Mouse (Mus musculus) right cerebral cortex, postnatal 14 days (tissue): ENCODE measurements around the gene Gxylt2.

Experiments used
- DNase-seq: peaks from one replicate; pipeline ENCODE4 v3.0.0; 2022

The Gxylt2 gene

DNA sequence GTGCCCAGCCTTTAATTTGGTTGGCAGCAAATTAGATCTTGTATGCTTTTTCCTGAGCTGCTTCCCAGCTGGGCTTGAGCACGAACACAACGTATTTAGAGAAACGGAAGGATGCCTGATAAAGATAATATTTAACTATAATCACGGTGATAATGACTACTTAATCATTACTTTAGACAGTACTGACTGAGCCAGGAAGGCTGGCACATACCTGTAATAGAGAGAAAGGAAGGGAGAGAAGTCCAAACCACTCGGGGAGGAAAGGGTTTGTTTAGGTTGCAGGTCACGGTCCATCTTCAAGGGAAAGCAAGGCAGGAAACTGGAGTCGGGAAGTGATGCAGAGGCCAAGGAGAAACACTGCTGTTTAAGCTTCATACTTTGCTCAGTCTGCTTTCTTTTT, 11.6 kb downstream of the Gxylt2 start:
- DNase-seq, result no peak

DNA sequence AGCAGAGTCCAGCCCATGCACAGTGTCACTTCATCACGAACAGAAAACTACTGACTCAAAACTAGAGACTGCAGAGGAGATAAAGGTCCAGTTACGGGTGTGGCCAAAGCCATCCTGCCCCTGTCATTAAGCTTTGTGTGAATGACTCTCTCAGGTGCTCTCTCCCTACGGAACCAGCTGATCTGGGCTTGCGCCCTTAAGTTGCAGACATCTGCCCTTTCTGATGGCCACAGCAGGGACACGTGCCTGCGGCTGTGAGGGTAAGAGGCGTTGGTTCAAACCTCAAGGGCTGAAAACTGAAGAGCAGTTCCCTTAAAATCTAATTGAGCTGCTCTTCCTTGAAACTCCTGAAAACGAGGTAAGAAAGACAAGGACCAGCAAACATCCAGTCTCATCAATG, 12.3 kb downstream of the Gxylt2 start:
- DNase-seq, result no peak

DNA sequence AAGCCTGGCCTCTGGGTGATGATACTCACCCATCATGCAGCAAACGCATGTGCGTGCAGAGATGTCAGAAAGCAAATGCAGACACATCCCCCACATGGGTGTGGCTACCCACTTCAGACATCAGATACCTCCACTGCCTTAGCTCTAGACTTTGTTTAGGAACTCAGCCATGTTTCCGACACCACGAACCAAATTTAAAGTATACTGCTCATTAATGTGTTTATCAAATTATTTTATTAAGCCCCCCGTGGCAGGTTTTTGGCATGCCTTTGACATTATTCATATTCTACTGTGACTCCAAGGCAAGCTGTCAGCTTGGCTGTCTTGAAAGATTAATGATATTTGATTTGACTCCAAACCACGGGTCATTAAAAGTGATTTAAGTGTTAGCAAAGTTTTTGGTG, 15.6 kb downstream of the Gxylt2 start:
- no peak for DNase-seq

DNA sequence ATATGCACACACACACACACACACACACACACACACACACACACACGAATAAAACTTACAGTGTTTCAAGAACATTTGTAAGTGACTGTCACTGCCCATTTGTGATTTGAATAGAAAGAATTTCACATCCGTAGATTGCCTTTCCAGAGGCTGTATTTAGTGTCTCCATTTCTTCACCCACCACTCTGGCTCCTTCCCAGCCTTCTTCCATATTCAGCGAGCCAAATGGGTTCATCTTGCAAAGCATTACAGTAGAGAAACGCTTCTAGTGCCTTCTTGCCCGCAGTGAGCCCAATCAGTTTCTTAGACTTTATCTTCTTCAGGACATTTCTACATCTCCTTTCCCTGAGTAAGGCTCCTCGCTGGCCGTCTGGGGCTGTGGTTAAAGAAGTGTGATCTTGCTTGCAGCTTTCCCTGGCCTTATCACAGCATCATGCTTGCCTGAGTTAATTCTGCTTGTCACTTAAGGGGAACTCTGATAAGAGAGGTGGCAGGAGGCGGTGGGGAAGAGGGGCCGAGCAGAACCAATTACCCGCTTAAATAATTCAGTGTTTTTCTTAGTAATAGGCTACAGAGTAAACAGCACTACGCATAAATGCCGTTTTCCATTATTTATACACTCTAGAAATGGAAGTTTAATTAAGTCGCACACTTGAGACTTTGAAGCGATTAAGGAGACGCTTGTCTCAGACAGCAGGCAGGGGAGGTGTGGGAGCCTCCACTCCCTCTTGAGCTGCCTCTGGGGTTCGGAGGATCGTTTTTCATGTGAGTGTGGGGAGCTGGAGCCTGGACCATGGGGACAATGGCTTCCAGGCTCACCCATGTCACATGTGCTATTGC, 16.6 kb downstream of the Gxylt2 start:
- DNase-seq, result no peak

DNA sequence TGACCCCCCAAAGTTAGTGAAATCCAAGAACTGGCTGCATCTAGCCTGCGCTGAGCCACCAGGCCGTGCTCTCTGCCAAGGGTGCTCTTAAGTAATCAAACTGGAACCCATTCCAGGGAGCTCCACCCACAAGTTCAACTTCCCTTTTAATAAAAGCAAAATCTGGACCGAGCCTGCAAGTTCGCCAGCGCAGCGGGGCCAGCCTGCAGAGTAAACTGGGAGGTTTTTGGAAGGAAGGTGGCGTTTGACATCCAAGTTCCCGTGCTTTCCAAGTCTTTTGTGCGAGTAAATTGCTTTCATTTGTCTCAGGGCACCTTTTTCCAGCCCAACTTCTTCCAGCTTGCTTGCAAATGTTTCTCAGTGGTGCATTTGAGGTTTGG, 27.5 kb downstream of the Gxylt2 start:
- no peak for DNase-seq

DNA sequence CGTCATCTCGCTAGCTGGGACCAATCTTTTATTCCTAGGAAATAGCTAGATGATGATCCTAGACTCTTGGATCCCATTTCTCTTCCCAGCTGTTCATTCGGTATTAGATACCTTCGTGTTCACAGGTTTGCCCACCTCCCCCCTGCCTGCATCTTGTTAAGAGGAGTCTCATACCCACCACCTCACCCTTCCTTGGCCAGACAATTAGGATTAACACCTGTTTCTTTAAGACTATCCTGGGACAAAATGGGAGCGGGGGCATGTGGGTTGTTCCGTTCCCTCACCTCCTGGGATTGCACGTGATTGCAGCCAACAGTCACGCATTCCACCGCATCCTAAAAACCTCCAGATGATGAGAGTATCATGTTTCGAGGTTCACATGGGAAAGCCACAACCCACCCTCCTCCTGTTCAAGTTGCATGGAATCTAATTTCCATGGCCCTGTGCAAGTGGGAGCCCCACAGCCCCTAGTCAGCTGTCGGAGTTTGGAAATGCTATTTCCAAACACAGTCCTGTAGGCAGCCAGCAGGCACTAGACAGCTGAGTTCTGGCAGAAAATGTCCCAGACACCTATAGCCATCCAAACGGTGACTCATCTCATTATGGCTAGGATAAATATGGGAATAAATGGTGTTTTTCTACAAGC, 28.0 kb downstream of the Gxylt2 start:
- DNase-seq, result peak; percentile 17

DNA sequence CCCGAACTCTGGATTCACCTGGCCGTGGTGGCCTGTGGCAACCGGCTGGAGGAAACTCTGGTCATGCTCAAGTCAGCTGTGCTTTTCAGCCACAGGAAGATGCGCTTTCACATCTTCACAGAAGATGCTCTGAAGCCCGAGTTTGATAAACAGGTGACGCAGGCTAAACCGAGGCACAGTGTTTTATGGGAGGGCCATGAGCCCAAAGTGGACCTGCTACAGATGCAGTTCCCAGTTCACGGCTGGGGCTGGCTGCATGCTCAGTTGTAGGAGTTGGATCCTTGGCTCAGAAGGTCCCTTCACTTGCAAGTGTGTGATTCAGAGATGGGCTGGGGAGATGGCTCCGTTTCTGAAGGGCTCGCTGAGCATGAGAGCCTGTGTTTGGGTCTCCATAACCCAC, 28.7 kb downstream of the Gxylt2 start:
- DNase-seq, result no peak

DNA sequence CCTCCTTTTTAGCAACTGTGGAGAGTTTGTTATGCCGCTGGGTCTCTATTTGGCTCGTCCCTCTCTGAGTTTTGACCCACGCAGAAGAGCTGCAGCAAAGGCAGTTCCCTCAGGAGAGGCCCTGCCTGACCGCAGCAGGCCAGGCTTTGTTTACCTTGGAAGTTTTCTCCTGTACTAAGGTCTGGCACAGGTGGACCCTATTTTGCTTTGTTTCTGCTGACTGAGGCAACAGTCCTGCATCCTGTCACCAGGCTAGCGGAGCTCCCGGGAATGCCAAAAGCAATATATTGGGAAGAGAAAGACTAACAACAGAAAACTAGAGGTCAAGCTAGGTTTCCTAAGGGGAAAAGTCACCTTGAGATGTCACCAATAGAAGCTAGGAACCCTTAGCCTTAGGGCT, 29.8 kb downstream of the Gxylt2 start:
- no peak for DNase-seq

DNA sequence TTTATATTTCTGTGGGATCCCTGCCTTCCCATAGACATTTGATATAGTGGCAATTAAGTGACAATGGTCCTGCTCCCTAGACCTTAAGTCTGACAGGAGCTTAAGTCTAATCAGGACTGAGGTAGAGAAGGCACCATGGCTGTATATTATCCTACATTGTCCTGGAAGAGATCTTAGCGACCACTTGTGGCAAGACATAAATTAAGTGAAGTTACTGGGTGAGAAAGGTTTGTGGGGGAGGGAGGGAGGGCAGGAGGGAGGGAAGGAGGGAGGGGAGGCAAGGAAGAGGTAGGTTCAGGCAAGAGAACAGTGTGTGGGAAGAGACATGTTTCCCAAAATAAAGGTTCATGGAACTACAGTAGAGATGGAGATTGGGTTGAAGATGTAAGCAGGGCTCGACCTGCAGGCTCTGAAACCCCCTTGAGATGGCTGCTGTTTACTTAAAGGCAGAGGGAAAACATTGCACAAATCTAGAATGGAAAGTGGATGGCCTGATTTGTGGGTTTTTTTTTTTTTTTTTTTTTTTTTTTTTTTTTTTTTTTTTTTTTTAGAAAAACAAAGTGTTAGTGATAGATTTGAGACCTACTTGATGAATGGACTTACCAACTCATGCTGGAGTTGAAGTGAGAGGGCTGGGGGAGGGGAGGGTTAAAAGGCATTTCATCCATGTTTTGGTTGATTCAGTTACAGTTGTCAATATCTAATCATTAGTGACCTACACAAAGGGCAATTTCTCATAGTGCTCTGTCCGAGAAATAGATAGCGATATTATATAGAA, 54.1 kb downstream of the Gxylt2 start:
- no peak for DNase-seq

DNA sequence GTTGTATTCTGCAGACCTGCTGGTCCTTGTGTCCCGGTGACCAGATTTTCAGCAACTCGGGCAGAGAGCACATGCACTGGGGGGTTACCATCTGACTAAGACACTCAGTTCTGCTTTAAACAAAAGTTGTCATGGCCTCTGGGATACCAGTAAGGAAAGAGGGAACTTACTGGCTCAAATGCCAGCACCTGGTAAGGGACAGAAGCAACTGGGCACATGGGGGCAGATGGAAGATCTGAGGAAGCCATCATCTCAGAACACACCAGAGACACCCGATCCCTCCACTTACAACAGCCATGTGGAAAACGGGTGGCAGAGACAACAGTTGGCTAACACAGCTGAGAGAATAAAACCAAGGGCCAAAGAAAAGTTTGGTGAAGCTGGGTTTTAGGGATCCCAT, 63.2 kb downstream of the Gxylt2 start:
- no peak for DNase-seq

DNA sequence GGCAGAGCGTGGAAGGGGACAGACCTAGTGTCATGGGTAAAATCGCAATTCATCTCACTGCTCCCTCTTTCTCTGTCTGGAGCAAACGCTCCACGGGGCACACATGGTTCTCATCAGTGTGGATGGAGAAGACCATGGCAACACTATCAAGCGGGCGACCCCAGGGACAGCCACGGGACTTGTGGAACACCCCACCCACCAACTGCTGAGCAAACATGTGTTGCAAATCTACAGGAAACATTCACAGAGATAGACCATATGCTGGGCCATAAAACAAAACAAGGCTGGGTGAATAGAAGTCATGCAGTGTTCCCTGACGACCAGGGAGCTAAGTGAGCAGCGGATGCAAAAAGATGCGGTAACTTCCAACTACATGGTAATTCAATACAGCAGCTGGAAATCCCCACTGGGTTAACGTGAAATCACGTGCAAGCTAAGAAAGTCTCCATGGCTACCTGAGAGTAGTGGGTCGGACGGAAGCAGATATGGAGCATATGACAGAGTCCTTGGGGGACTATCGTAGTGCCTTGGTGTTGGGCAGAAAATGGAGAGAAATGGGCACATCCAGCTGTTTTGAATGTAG, 71.5 kb downstream of the Gxylt2 start:
- no peak for DNase-seq

DNA sequence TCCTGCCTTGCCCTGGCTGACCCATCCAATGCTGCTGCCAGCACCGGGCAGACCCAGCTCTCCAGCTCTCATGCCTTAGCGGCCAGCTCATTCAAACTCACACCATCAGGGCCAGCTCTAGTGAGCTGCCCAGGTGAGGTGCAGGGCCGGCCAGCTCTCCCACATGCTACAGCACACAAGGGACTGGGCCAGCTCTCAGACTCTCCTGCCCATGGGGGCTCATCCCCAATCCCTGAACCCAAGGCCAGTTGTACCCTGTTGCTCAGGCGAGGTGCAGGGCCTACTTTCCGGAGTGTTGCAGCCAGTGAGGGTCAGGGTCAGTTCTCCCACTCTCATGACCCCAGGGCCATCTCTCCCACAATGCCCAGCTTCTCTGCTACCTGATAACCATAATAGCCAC, 74.1 kb downstream of the Gxylt2 start:
- DNase-seq, result no peak

DNA sequence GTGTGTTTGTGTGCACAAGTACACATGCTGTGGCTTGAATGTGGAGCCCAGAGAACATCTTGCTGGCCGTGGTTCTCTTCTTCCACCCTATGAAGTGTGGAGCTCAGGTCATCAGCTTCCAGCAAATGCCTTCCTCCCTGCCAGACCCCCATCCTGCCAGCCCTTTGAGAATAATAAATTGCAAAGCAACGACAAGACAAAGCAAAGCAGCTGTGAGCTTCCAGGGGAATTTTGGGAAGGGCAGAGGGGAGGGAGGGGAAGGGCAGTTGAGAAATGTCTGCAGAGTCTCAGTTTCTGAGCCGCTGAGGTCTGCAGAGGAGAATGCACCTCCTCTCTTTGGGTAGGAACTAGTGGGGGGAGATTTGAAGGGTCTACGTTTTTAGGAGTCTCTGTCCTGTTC, 75.9 kb downstream of the Gxylt2 start:
- DNase-seq, result no peak

DNA sequence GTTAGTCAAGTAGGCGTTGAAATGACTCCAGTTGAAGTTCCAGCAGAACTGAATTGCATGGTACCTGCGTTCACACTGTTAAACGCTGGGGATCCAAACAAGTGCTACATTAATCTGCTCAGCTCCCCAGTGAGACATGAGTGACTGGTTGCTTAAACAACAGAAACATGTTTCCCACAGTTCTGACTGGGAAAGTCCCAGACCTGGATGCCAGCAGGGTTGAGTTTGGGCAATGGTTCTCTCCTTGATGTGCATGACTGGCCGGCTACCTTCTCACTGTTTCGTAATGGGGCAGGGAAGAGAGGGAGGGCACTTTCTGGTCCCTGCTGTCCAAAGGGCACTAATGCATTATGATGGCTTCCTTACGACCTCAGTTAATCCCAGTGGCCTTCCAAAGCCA, 77.1 kb downstream of the Gxylt2 start:
- no peak for DNase-seq

DNA sequence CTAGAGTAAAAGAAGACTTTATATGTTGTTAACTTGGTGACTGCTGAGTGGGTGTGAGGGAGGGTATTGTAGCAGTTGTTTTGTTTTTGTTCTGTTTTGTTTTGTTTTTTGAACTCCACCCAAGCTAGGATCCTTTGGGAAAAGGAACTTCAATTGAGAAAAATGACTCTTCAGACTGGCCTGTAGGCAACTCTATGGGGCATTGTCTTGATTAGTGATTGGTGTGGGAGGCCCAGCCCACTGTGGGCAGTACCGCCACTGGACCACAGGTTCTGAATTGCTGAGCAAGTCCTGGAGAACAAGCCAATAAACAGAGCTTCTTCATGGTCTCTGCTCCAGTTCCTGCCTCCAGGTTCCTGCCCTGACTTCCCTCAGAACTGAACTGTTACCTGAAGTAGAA, 83.2 kb downstream of the Gxylt2 start:
- DNase-seq, result no peak

DNA sequence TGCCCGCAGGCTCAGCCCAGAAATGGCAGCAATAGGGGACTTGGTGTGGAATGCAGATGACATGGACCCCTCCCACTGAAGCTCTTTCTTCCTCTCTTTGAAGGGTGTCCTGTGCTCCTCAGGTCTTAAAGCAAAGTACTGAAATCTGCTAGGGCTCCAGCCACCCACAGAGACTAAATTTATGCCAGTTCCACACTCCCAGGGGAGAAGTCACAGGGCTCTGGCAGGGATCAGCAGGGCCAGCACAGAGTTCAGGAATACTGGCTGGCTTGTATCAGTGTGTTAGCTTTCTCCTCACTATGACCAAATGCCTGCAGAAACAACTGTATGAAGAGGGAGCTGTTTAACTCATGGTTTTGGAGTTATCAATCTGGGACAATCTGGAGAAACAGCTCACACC, 84.6 kb downstream of the Gxylt2 start:
- no peak for DNase-seq

DNA sequence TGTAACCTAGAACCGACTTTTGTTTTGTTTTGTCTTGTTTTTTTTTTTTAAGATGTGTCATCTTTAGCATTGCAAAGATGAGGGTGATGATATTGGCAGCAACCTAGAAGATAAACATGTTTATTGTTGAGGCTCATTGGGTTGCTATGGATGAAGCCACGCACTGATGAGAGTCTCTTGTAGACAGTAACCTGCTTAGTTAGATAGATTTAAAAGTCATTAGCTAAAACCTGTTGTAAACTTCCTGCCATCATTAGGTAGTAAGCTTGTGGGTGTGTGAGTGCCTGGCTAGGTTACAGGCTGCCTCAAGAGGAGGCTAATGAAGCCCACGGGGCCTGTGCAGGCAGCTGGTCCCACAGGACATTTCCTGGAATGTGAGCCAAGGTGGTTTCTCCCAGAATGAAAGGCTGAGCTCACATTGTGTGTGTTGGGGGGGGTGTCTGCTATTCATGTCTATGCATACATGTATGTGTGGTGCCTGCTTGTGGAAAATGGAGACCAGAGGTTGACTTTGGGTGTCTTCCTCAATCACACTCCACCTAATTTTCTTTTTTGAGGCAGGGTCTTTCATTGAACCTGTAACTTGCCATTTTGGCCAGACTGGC, 87.6 kb downstream of the Gxylt2 start:
- DNase-seq, result no peak

DNA sequence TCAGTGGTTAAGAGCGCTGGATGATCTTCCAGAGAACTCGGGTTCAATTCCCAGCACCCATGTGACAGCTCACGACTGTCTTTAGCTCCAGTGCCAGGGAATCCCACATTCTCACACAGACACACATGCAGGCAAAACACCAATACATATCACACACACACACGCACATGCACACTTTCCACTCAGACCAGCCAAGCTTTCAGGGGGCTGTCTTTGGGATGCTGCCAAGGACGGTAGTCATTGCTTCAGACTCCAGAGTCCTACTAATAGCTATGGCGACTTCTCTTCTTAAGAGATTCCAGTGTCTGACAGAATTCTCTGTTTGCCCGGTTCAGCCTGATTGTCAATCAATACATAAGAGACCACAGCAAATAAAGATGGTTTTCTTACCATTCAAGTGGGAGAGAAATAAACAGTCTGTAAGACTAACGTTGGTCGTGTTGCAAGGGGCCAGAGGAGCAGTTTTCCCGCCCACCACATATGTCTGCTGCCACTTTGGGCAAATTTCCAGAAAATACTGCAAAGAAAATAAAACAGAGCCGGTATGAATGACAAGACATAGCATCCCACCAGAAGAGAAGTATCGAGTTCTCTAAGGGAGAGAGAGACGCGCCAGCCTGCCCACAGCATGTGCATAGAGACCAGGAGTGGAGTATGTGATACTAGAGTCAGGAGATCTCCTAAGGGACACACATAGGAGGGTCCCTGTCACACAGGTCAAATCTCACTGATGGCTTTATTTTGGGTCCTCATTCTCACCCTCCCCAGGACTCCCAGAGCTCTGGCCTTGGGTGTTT, 88.6 kb downstream of the Gxylt2 start:
- DNase-seq, result no peak

DNA sequence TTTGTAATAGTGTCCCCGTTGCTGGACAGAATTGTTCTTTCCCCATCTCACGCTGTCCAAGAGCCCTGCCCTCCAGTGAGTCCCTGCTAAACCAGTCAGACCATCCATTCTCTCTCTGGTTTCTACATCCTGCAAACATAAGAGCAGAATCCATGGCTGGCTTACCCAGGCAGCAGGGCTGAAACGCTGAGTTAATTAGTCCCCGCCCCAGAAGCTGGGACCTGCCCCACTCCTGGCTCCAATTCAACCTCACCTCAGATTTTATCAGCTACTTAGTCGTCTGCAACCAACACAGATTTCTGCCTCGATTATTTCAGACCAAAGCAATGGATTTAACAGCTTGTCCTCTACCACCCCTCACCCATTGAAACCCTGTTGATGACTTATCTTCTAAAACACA, 91.3 kb downstream of the Gxylt2 start:
- no peak for DNase-seq

DNA sequence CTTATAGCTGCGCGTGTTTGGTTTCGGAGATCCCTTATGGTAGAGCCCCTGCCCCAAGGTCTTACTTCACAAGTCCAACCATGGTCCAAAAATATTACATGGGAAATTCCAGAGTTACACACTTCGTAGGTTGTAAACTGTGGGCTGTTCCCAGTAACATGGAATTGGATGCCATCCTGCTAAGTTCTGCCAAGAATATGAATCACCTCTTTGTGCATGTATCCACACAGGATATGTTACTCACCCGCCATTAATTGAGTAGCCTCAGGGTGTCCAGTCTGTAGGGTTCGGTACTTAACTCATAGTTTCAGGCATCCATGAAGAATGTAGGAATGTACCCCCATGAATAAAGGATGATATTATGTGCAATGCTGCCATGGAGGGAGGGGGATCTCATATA, 94.8 kb downstream of the Gxylt2 start:
- no peak for DNase-seq

DNA sequence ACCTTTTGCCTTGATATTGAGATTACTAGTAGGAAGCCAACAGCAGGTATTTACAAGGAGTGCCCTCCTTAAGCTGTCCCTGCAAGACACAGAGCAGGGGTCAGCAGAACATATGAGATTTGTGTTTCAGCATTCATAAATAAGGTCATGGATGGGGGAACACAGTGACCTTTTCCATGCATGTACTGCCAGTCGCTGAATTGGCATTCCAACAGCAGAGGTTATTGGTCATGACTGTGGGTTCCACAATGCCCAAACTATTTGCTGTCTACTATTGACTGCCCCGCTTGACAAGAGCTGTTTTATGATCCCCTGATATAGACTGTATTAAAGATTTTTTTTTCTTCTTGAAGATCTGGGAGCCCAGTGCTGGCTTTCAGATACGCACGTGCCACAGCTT, 95.2 kb downstream of the Gxylt2 start:
- no peak for DNase-seq

DNA sequence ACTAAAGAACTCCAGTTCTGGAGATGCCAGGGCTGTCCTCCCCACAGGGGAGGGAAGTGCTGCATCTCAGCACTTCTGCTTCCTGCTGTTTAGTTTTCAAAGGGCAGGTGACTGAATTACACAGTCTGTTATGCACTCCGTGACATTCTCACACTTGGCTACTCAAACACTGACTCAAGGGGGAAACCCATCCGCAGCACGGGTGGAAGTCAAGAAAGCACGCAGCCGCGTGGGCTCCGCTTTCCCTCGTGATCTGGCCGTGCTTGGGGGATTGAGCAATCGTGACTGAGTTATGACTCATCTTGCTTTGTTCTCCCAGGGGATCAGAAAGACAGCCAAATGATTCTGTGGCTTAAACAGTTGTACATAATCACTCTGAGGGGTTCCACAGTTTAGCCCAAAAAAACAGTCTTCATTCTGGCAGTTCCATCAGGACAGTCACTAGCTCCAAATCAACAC, 96.0 kb downstream of the Gxylt2 start:
- no peak for DNase-seq
